Mouse (Mus musculus) heart, embryonic 11.5 days (tissue): Measurements from ENCODE around the gene Aanat. TPM values are rescaled to one million over a fixed set of nuclear protein-coding genes. Genes with fewer than 3 reads are reported as not detected.

ENCODE experiments used
- ATAC-seq: fragments of 200-750 bp; cut with Nextera tagmentation; replicated peaks from 2 replicates; pipeline ENCODE4 v1.8.0; 2017; ENCODE audit warnings: moderate library complexity; ENCODE audit not compliant: insufficient number of reproducible peaks, low FRiP score, low TSS enrichment
- H3K27ac ChIP-seq: fragments of 300-500 bp; sonication (generic); 2 replicates; pipeline ENCODE4 v1.5.1; 2014; ENCODE audit warnings: mild to moderate bottlenecking, low read depth, low read length
- H3K27me3 ChIP-seq: fragments of 300-500 bp; sonication (generic); 2 replicates; pipeline ENCODE4 v1.6.1; 2014; ENCODE audit warnings: mild to moderate bottlenecking, low read length, mixed read lengths; ENCODE audit not compliant: control insufficient read depth, insufficient read depth
- H3K36me3 ChIP-seq: fragments of 300-500 bp; sonication (generic); 2 replicates; pipeline ENCODE4 v1.6.1; 2014; ENCODE audit warnings: mild to moderate bottlenecking, low read length, moderate library complexity, mixed read lengths; ENCODE audit not compliant: control insufficient read depth, insufficient read depth
- H3K4me1 ChIP-seq: fragments of 300-500 bp; sonication (generic); 2 replicates; pipeline ENCODE4 v1.6.1; 2014; ENCODE audit warnings: low read length; ENCODE audit not compliant: control insufficient read depth, insufficient read depth
- H3K4me2 ChIP-seq: fragments of 300-500 bp; sonication (generic); 2 replicates; pipeline ENCODE4 v1.6.1; 2014; ENCODE audit warnings: mild to moderate bottlenecking, moderate library complexity
- H3K4me3 ChIP-seq: fragments of 300-500 bp; sonication (generic); 2 replicates; pipeline ENCODE4 v1.5.1; 2014; ENCODE audit warnings: low read depth, low read length
- H3K9ac ChIP-seq: fragments of 300-500 bp; sonication (generic); 2 replicates; pipeline ENCODE4 v1.6.1; 2014; ENCODE audit warnings: mild to moderate bottlenecking, low read depth, low read length, moderate library complexity
- H3K9me3 ChIP-seq: fragments of 300-500 bp; sonication (generic); replicated peaks from 2 replicates; pipeline ENCODE4 v1.6.1; 2016; ENCODE audit warnings: low read length; ENCODE audit not compliant: control insufficient read depth
- WGBS: fragments of 180-500 bp; shearing (Covaris S2); extraction: QIAGEN DNeasy Blood & Tissue Kit; methylation state at CpG from one replicate; pipeline ENCODE4 v1.1.7; 2014; ENCODE audit not compliant: insufficient replicate concordance; 5-methylcytosine and 5-hydroxymethylcytosine counted together
- polyA plus RNA-seq: library from polyadenylated mRNA; unstranded; fragments of >200 nt; fragmentation: Nextera tagmentation; extraction: Ambion mirVana; gene quantifications from 2 replicates; pipeline ENCODE4 v1.2.1, GENCODE M21; 2014

Aanat gene
- not detected in 2 replicates for polyA plus RNA-seq

GRCm38 (mm10) chr11:116586310-116586709 is at the start of gene Aanat:
Aanat (plus strand) TSS chr11:116586432.
- H3K27me3 ChIP-seq: peaks cover 9% of the 10 kb centered on the region
- no peak within 1 kb of the TSS for H3K9ac ChIP-seq
- peaks cover 20% of the 10 kb centered on the region for H3K4me1 ChIP-seq
- no peak for ATAC-seq
- no peak within 1 kb of the TSS for H3K4me3 ChIP-seq
- H3K27ac ChIP-seq: no peak within 1 kb of the TSS
- 65% methylated on average over 5 of the region's 5 CpGs for WGBS
- no peaks in the 10 kb centered on the region for H3K9me3 ChIP-seq
- H3K4me2 ChIP-seq: peak within 1 kb of the TSS; percentile 34
- no peaks in the 10 kb centered on the region for H3K36me3 ChIP-seq

GRCm38 (mm10) chr11:116536685-116537084 is 49.5 kb upstream of the Aanat start:
- H3K27me3 ChIP-seq: peaks cover 26% of the 10 kb centered on the region
- H3K36me3 ChIP-seq: peaks cover 23% of the 10 kb centered on the region
- H3K9ac ChIP-seq: no peak overlapping the region
- H3K4me2 ChIP-seq: no peak overlapping the region
- H3K4me3 ChIP-seq: no peak overlapping the region
- ATAC-seq: no peak
- no peaks in the 10 kb centered on the region for H3K9me3 ChIP-seq
- peaks cover 31% of the 10 kb centered on the region for H3K4me1 ChIP-seq
- no peak overlapping the region for H3K27ac ChIP-seq
- WGBS: 58% methylated on average over 7 of the region's 7 CpGs

- H3K27me3 ChIP-seq: peaks cover 19% of the 10 kb centered on the region
- WGBS: 41% methylated on average over 5 of the region's 5 CpGs
- H3K27ac ChIP-seq: no peak overlapping the region
- peaks cover 23% of the 10 kb centered on the region for H3K36me3 ChIP-seq
- H3K4me2 ChIP-seq: no peak overlapping the region
- no peaks in the 10 kb centered on the region for H3K9me3 ChIP-seq
- H3K4me3 ChIP-seq: no peak overlapping the region
- ATAC-seq: no peak
- no peak overlapping the region for H3K9ac ChIP-seq
- H3K4me1 ChIP-seq: peaks cover 26% of the 10 kb centered on the region
Observed at GRCm38 (mm10) chr11:116537388-116537787, 48.8 kb upstream of the Aanat start.

- Histone ChIP-seq H3K4me1 (peaks cover 18% of the 10 kb centered on the region), H3K4me3 (no peak overlapping the region), H3K27ac (no peak overlapping the region), H3K9ac (no peak overlapping the region), H3K27me3 (peaks cover 10% of the 10 kb centered on the region), H3K36me3 (peaks cover 29% of the 10 kb centered on the region), H3K9me3 (no peaks in the 10 kb centered on the region), H3K4me2 (no peak overlapping the region)
- 80% methylated on average over 12 of the region's 12 CpGs for WGBS
- ATAC-seq: no peak
Observed at GRCm38 (mm10) chr11:116538142-116538735, 48.0 kb upstream of the Aanat start.

- no peak overlapping the region for H3K9ac ChIP-seq
- peaks cover 8% of the 10 kb centered on the region for H3K4me1 ChIP-seq
- H3K36me3 ChIP-seq: peaks cover 45% of the 10 kb centered on the region
- no peak overlapping the region for H3K27ac ChIP-seq
- H3K9me3 ChIP-seq: no peaks in the 10 kb centered on the region
- no peaks in the 10 kb centered on the region for H3K27me3 ChIP-seq
- no peak overlapping the region for H3K4me3 ChIP-seq
- WGBS: 89% methylated on average over 11 of the region's 11 CpGs
- H3K4me2 ChIP-seq: no peak overlapping the region
- no peak for ATAC-seq
Observed at GRCm38 (mm10) chr11:116541183-116541582, 45.0 kb upstream of the Aanat start.

- Histone ChIP-seq H3K9ac (no peak overlapping the region), H3K27me3 (no peaks in the 10 kb centered on the region), H3K4me2 (no peak overlapping the region), H3K4me1 (peaks cover 5% of the 10 kb centered on the region; the same call in 1 of the 2 replicates), H3K4me3 (no peak overlapping the region), H3K27ac (no peak overlapping the region), H3K36me3 (peaks cover 48% of the 10 kb centered on the region), H3K9me3 (no peaks in the 10 kb centered on the region)
- ATAC-seq: no peak
- WGBS: 85% methylated on average over 4 of the region's 4 CpGs
Observed at GRCm38 (mm10) chr11:116543110-116543509, 43.1 kb upstream of the Aanat start.

GRCm38 (mm10) chr11:116547296-116548060 is 38.8 kb upstream of the Aanat start:
- peaks cover 24% of the 10 kb centered on the region for H3K36me3 ChIP-seq
- no peak overlapping the region for H3K27ac ChIP-seq
- H3K27me3 ChIP-seq: no peaks in the 10 kb centered on the region
- 80% methylated on average over 17 of the region's 17 CpGs for WGBS
- H3K4me1 ChIP-seq: peaks cover 43% of the 10 kb centered on the region
- no peaks in the 10 kb centered on the region for H3K9me3 ChIP-seq
- no peak for ATAC-seq
- no peak overlapping the region for H3K9ac ChIP-seq
- H3K4me2 ChIP-seq: no peak overlapping the region
- H3K4me3 ChIP-seq: no peak overlapping the region

- 88% methylated on average over 9 of the region's 9 CpGs for WGBS
- no peak overlapping the region for H3K27ac ChIP-seq
- no peak overlapping the region for H3K9ac ChIP-seq
- peaks cover 50% of the 10 kb centered on the region for H3K4me1 ChIP-seq
- H3K36me3 ChIP-seq: peaks cover 18% of the 10 kb centered on the region
- no peak for ATAC-seq
- no peak overlapping the region for H3K4me2 ChIP-seq
- no peaks in the 10 kb centered on the region for H3K27me3 ChIP-seq
- H3K9me3 ChIP-seq: no peaks in the 10 kb centered on the region
- no peak overlapping the region for H3K4me3 ChIP-seq
Observed at GRCm38 (mm10) chr11:116548780-116549179, 37.5 kb upstream of the Aanat start.
